Mouse (Mus musculus) adrenal gland, adult 10 weeks (tissue): ENCODE data around the gene Ccnd1. TPM values are rescaled to one million over a fixed set of nuclear protein-coding genes. Genes with fewer than 3 reads are reported as not detected.

Experiments
- polyA plus RNA-seq: library from polyadenylated mRNA; stranded (reverse); fragments of 350-450 nt; fragmentation: Illumina TruSeq; extraction: RNeasy Lipid Tissue Mini Kit (QIAGEN cat#74804); gene quantifications from one replicate; pipeline ENCODE4 v1.2.3, GENCODE M21; 2014; ENCODE audit warnings: low read depth, low replicate concordance

Ccnd1 gene
- 126 TPM for polyA plus RNA-seq

GRCm38 (mm10) chr7:144939344-144940002 is at the start of gene Ccnd1:
Gene Ccnd1, minus strand, starts transcription at chr7:144939925.

GRCm38 (mm10) chr7:144914948-144915750 is 24.6 kb downstream of the Ccnd1 start, which contains the start of gene LTO1:
Gene LTO1, plus strand, starts transcription at chr7:144915100.

GRCm38 (mm10) chr7:144896294-144897218 is 43.2 kb downstream of the Ccnd1 start, which contains the start of gene Fgf15:
Gene Fgf15, plus strand, starts transcription at chr7:144896531.

Other genes starting within 250 kb of the Ccnd1 start
- gene Ano1, start 188.0 kb downstream of the Ccnd1 start, polyA plus RNA-seq: 8.4 TPM
- not detected for gene Fgf3, start 101.8 kb downstream of the Ccnd1 start, polyA plus RNA-seq
- not detected for gene Fgf4, start 92.6 kb downstream of the Ccnd1 start, polyA plus RNA-seq
- gene Fgf15, start 43.4 kb downstream of the Ccnd1 start, polyA plus RNA-seq: not detected
- 6.1 TPM for gene LTO1, start 24.8 kb downstream of the Ccnd1 start, polyA plus RNA-seq